Mouse (Mus musculus): ENCODE measurements around the gene Frrs1l. TPM values are rescaled to one million over a fixed set of nuclear protein-coding genes. Genes with fewer than 3 reads are reported as not detected.

Frrs1l gene
- polyA plus RNA-seq, 2 experiments: 2.3 to 4.3 TPM

- WGBS: 58% methylated on average over 4 of the region's 4 CpGs
- Histone ChIP-seq H3K36me3 (ENCODE audit: control insufficient read depth, insufficient read depth, low read length) (no peaks in the 10 kb centered on the region), H3K4me1 (ENCODE audit: control insufficient read depth, insufficient read depth, low read length) (peaks cover 18% of the 10 kb centered on the region), H3K9ac (ENCODE audit: low read depth, low read length, severe bottlenecking) (no peak overlapping the region; the same call in 1 of the 2 replicates), H3K4me3 (replicated peaks; ENCODE audit: low read length) (no peak overlapping the region), H3K27ac (replicated peaks; ENCODE audit: low read depth, low read length) (no peak overlapping the region), H3K9me3 (ENCODE audit: control insufficient read depth, low read length) (no peaks in the 10 kb centered on the region), H3K27me3 (ENCODE audit: control insufficient read depth, insufficient read depth, low read length) (no peaks in the 10 kb centered on the region), H3K4me2 (replicated peaks; ENCODE audit: low read depth, low read length, severe bottlenecking) (no peak overlapping the region)
- no peak for TF ChIP-seq POLR2A (IDR thresholded peaks at IDR 0.05; ENCODE audit: borderline replicate concordance, extremely low read depth, insufficient read depth, insufficient read length)
- DNase-seq (ENCODE audit: low spot score) (no peak), ATAC-seq (ENCODE audit: low FRiP score, low read depth) (no peak)
Observed at GRCm38 (mm10) chr4:56944286-56944685, 45.9 kb downstream of the Frrs1l start.

- no peak overlapping the region for H3K27ac ChIP-seq (replicated peaks; ENCODE audit: low read depth, low read length)
- no peak for DNase-seq (ENCODE audit: low spot score)
- peaks cover 18% of the 10 kb centered on the region for H3K4me1 ChIP-seq (ENCODE audit: control insufficient read depth, insufficient read depth, low read length)
- no peaks in the 10 kb centered on the region for H3K36me3 ChIP-seq (ENCODE audit: control insufficient read depth, insufficient read depth, low read length)
- TF ChIP-seq POLR2A (IDR thresholded peaks at IDR 0.05; ENCODE audit: borderline replicate concordance, extremely low read depth, insufficient read depth, insufficient read length): no peak
- no peaks in the 10 kb centered on the region for H3K27me3 ChIP-seq (ENCODE audit: control insufficient read depth, insufficient read depth, low read length)
- 67% methylated on average over 1 of the region's 1 CpGs for WGBS
- no peak for ATAC-seq (ENCODE audit: low FRiP score, low read depth)
- H3K4me2 ChIP-seq (replicated peaks; ENCODE audit: low read depth, low read length, severe bottlenecking): no peak overlapping the region
- H3K4me3 ChIP-seq (replicated peaks; ENCODE audit: low read length): no peak overlapping the region
- no peaks in the 10 kb centered on the region for H3K9me3 ChIP-seq (ENCODE audit: control insufficient read depth, low read length)
- peak overlapping the region; percentile 4; the same call in 1 of the 2 replicates for H3K9ac ChIP-seq (ENCODE audit: low read depth, low read length, severe bottlenecking)
Observed at GRCm38 (mm10) chr4:56943258-56943657, 46.9 kb downstream of the Frrs1l start.

- Histone ChIP-seq H3K4me1 (ENCODE audit: control insufficient read depth, insufficient read depth, low read length) (peaks cover 18% of the 10 kb centered on the region), H3K9me3 (ENCODE audit: control insufficient read depth, low read length) (no peaks in the 10 kb centered on the region), H3K9ac (ENCODE audit: low read depth, low read length, severe bottlenecking) (no peak overlapping the region), H3K27me3 (ENCODE audit: control insufficient read depth, insufficient read depth, low read length) (no peaks in the 10 kb centered on the region), H3K4me3 (replicated peaks; ENCODE audit: low read length) (no peak overlapping the region), H3K36me3 (ENCODE audit: control insufficient read depth, insufficient read depth, low read length) (no peaks in the 10 kb centered on the region), H3K27ac (replicated peaks; ENCODE audit: low read depth, low read length) (no peak overlapping the region), H3K4me2 (replicated peaks; ENCODE audit: low read depth, low read length, severe bottlenecking) (no peak overlapping the region)
- DNase-seq (ENCODE audit: low spot score) (no peak), ATAC-seq (ENCODE audit: low FRiP score, low read depth) (no peak)
- 65% methylated on average over 1 of the region's 1 CpGs for WGBS
- TF ChIP-seq POLR2A (IDR thresholded peaks at IDR 0.05; ENCODE audit: borderline replicate concordance, extremely low read depth, insufficient read depth, insufficient read length): no peak
Observed at GRCm38 (mm10) chr4:56942567-56942966, 47.6 kb downstream of the Frrs1l start.

GRCm38 (mm10) chr4:56941481-56941880 lies 48.7 kb downstream of the Frrs1l start:
- Histone ChIP-seq H3K4me3 (replicated peaks; ENCODE audit: low read length) (no peak overlapping the region), H3K9ac (ENCODE audit: low read depth, low read length, severe bottlenecking) (no peak overlapping the region), H3K4me2 (replicated peaks; ENCODE audit: low read depth, low read length, severe bottlenecking) (no peak overlapping the region), H3K9me3 (ENCODE audit: control insufficient read depth, low read length) (no peaks in the 10 kb centered on the region), H3K27ac (replicated peaks; ENCODE audit: low read depth, low read length) (no peak overlapping the region), H3K4me1 (ENCODE audit: control insufficient read depth, insufficient read depth, low read length) (peaks cover 18% of the 10 kb centered on the region), H3K27me3 (ENCODE audit: control insufficient read depth, insufficient read depth, low read length) (no peaks in the 10 kb centered on the region), H3K36me3 (ENCODE audit: control insufficient read depth, insufficient read depth, low read length) (no peaks in the 10 kb centered on the region)
- WGBS: 87% methylated on average over 4 of the region's 4 CpGs
- no peak for TF ChIP-seq POLR2A (IDR thresholded peaks at IDR 0.05; ENCODE audit: borderline replicate concordance, extremely low read depth, insufficient read depth, insufficient read length)
- no peak for ATAC-seq (ENCODE audit: low FRiP score, low read depth)
- no peak for DNase-seq (ENCODE audit: low spot score)

DNA sequence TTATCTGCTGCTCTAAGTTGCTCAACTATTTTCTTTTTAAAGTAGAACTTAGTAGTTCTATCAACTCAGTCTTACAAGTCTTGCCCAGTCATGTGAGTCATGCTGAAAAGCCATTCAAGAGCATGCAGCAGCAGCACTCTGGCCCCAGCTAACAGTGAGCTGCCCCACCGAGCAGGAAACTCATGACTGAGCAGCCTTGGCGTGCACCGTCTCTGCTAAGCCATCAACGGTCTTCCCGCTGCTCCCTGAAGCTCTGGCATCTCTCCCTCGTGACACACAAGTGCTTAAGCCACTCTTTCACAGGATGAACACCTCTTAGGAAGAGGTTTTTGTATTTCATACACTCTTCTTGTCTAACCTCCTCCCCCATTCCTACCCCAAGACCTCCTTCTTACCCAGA lies 53.1 kb downstream of the Frrs1l start:
- H3K27ac ChIP-seq (replicated peaks; ENCODE audit: low read depth, low read length): no peak overlapping the region
- DNase-seq (ENCODE audit: low spot score) (no peak), ATAC-seq (ENCODE audit: low FRiP score, low read depth) (no peak)
- no peak overlapping the region for H3K4me3 ChIP-seq (replicated peaks; ENCODE audit: low read length)
- no peaks in the 10 kb centered on the region for H3K27me3 ChIP-seq (ENCODE audit: control insufficient read depth, insufficient read depth, low read length)
- H3K9ac ChIP-seq (ENCODE audit: low read depth, low read length, severe bottlenecking): no peak overlapping the region
- 67% methylated on average over 6 of the region's 6 CpGs for WGBS
- TF ChIP-seq POLR2A (IDR thresholded peaks at IDR 0.05; ENCODE audit: borderline replicate concordance, extremely low read depth, insufficient read depth, insufficient read length): no peak
- no peaks in the 10 kb centered on the region for H3K4me1 ChIP-seq (ENCODE audit: control insufficient read depth, insufficient read depth, low read length)
- no peak overlapping the region for H3K4me2 ChIP-seq (replicated peaks; ENCODE audit: low read depth, low read length, severe bottlenecking)
- H3K9me3 ChIP-seq (ENCODE audit: control insufficient read depth, low read length): no peaks in the 10 kb centered on the region
- peaks cover 36% of the 10 kb centered on the region for H3K36me3 ChIP-seq (ENCODE audit: control insufficient read depth, insufficient read depth, low read length)

DNA sequence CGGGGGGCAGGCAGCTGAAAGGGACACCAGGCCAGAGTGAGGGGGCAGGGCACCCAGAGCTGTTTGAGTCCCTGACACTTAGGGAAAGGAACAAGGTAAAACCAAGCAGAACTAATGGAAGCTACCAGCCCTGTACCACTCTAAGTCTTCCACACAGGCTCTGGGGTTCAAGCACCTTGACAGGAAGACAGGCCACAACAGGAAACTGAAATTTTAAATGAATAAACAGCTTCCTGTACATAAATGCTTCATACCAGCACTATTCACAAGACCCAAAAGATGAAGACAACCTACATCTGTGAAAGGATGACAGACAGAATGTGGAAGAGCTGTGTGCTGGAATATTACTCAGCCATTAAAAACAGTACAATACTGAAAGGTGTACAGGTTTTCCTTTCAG lies 54.9 kb downstream of the Frrs1l start:
- H3K27me3 ChIP-seq (ENCODE audit: control insufficient read depth, insufficient read depth, low read length): no peaks in the 10 kb centered on the region
- ATAC-seq (ENCODE audit: low FRiP score, low read depth) (no peak), DNase-seq (ENCODE audit: low spot score) (no peak)
- no peaks in the 10 kb centered on the region for H3K9me3 ChIP-seq (ENCODE audit: control insufficient read depth, low read length)
- H3K9ac ChIP-seq (ENCODE audit: low read depth, low read length, severe bottlenecking): no peak overlapping the region
- TF ChIP-seq POLR2A (IDR thresholded peaks at IDR 0.05; ENCODE audit: borderline replicate concordance, extremely low read depth, insufficient read depth, insufficient read length): no peak
- H3K4me3 ChIP-seq (replicated peaks; ENCODE audit: low read length): no peak overlapping the region
- 100% methylated on average over 1 of the region's 1 CpGs for WGBS
- peaks cover 42% of the 10 kb centered on the region for H3K36me3 ChIP-seq (ENCODE audit: control insufficient read depth, insufficient read depth, low read length)
- H3K27ac ChIP-seq (replicated peaks; ENCODE audit: low read depth, low read length): no peak overlapping the region
- no peaks in the 10 kb centered on the region for H3K4me1 ChIP-seq (ENCODE audit: control insufficient read depth, insufficient read depth, low read length)
- no peak overlapping the region for H3K4me2 ChIP-seq (replicated peaks; ENCODE audit: low read depth, low read length, severe bottlenecking)
